Mouse (Mus musculus): ENCODE measurements around the gene Pcdh10. TPM values are rescaled to one million over a fixed set of nuclear protein-coding genes. Genes with fewer than 3 reads are reported as not detected.
A peak's percentile ranks its signal among the peaks of the same experiment; 100 is the strongest.

Gene Pcdh10
- total RNA-seq (2014; fragmentation: Nextera tagmentation) (not detected in 2 replicates), total RNA-seq (2017) (0.05 TPM in 1 of 2 replicates, not detected in the other)

GRCm38 (mm10) chr3:45378145-45378544 lies at the start of gene Pcdh10:
TSS of gene Pcdh10 (plus strand) at chr3:45378398.
- ATAC-seq (replicated peaks; ENCODE audit: poor library complexity, severe bottlenecking), result peak; percentile 72

GRCm38 (mm10) chr3:45355919-45356318 lies 22.3 kb upstream of the Pcdh10 start:
- ATAC-seq (replicated peaks; ENCODE audit: poor library complexity, severe bottlenecking), result no peak

- no peak for ATAC-seq (replicated peaks; ENCODE audit: poor library complexity, severe bottlenecking)
Measured at GRCm38 (mm10) chr3:45368952-45369351, 9.2 kb upstream of the Pcdh10 start.

GRCm38 (mm10) chr3:45375761-45376500 lies 2.3 kb upstream of the Pcdh10 start:
- ATAC-seq (replicated peaks; ENCODE audit: poor library complexity, severe bottlenecking), result peak; percentile 57

GRCm38 (mm10) chr3:45376501-45377390 lies 1.5 kb upstream of the Pcdh10 start:
- ATAC-seq (replicated peaks; ENCODE audit: poor library complexity, severe bottlenecking), result no peak

GRCm38 (mm10) chr3:45377391-45377998 lies 703 bp upstream of the Pcdh10 start:
- no peak for ATAC-seq (replicated peaks; ENCODE audit: poor library complexity, severe bottlenecking)

- no peak for ATAC-seq (replicated peaks; ENCODE audit: poor library complexity, severe bottlenecking)
Measured at GRCm38 (mm10) chr3:45379541-45379971, 1.4 kb downstream of the Pcdh10 start.

- 0 out of 2 replicates have a peak, but pooled peaks have one; percentile 9 for ATAC-seq (replicated peaks; ENCODE audit: poor library complexity, severe bottlenecking)
Measured at GRCm38 (mm10) chr3:45379972-45380761, 2.0 kb downstream of the Pcdh10 start.

GRCm38 (mm10) chr3:45380811-45381761 lies 2.9 kb downstream of the Pcdh10 start:
- ATAC-seq (replicated peaks; ENCODE audit: poor library complexity, severe bottlenecking), result 0 out of 2 replicates have a peak, but pooled peaks have one; percentile 11

- ATAC-seq (replicated peaks; ENCODE audit: poor library complexity, severe bottlenecking), result no peak
Measured at GRCm38 (mm10) chr3:45382032-45382755, 4.0 kb downstream of the Pcdh10 start.

- no peak for ATAC-seq (replicated peaks; ENCODE audit: poor library complexity, severe bottlenecking)
Measured at GRCm38 (mm10) chr3:45383831-45384230, 5.6 kb downstream of the Pcdh10 start.

- no peak for ATAC-seq (replicated peaks; ENCODE audit: poor library complexity, severe bottlenecking)
Measured at GRCm38 (mm10) chr3:45385028-45385427, 6.8 kb downstream of the Pcdh10 start.

GRCm38 (mm10) chr3:45385451-45385850 lies 7.3 kb downstream of the Pcdh10 start:
- ATAC-seq (replicated peaks; ENCODE audit: poor library complexity, severe bottlenecking), result no peak

GRCm38 (mm10) chr3:45386512-45386911 lies 8.3 kb downstream of the Pcdh10 start:
- ATAC-seq (replicated peaks; ENCODE audit: poor library complexity, severe bottlenecking), result no peak

GRCm38 (mm10) chr3:45397101-45397500 lies 18.9 kb downstream of the Pcdh10 start:
- ATAC-seq (replicated peaks; ENCODE audit: poor library complexity, severe bottlenecking), result no peak

GRCm38 (mm10) chr3:45403239-45403638 lies 25.0 kb downstream of the Pcdh10 start:
- no peak for ATAC-seq (replicated peaks; ENCODE audit: poor library complexity, severe bottlenecking)

GRCm38 (mm10) chr3:45431691-45432090 lies 53.5 kb downstream of the Pcdh10 start:
- no peak for ATAC-seq (replicated peaks; ENCODE audit: poor library complexity, severe bottlenecking)

- no peak for ATAC-seq (replicated peaks; ENCODE audit: poor library complexity, severe bottlenecking)
Measured at GRCm38 (mm10) chr3:45432172-45432765, 54.1 kb downstream of the Pcdh10 start.

Data from granulocyte monocyte progenitor cell, adult 5-6 weeks (primary cell).